Mouse (Mus musculus) spleen, adult 2 months (tissue): ENCODE measurements at regions not wholly inside any gene's neighbourhood (a gene's known extent, or its start where the extent isn't known, plus 50 kb on each side); places are given as distances from the start of the nearest gene placed in this dataset.

Source experiments
- CTCF ChIP-seq: fragments of 200-500 bp; IDR thresholded peaks from 2 replicates; pipeline ENCODE4 v1.5.1; 2011; ENCODE audit warnings: mild to moderate bottlenecking, inconsistent platforms; ENCODE audit not compliant: insufficient read depth, insufficient read length, insufficient replicate concordance; ENCODE audit errors: extremely low read depth
- POLR2A ChIP-seq: fragments of 200-500 bp; IDR thresholded peaks from 2 replicates; pipeline ENCODE4 v1.6.1; 2011; ENCODE audit warnings: low read depth, low read length, inconsistent platforms

- no peak for TF ChIP-seq CTCF
- TF ChIP-seq POLR2A, result no peak
These were observed 86.5 kb upstream of the Kdm8 start for GRCm38 (mm10) chr7:125358016-125358415.
